Mouse (Mus musculus): ENCODE measurements around the gene Pkdrej. TPM values are rescaled to one million over a fixed set of nuclear protein-coding genes. Genes with fewer than 3 reads are reported as not detected.

Gene Pkdrej
- total RNA-seq, 2 experiments from 2014 or later: 0.82 to 1.2 TPM

- DNase-seq (ENCODE audit: extremely low spot score in 1 of 2, low spot score in 2 of 2): no peak
- intact Hi-C loops (cut with DNase I): no loop called here
- H3K4me3 ChIP-seq: no peak overlapping the region
- no peak for TF ChIP-seq CTCF (IDR thresholded peaks at IDR 0.05)
- no peak overlapping the region for H3K27ac ChIP-seq
Measured at GRCm38 (mm10) chr15:85776771-85777170, 44.8 kb downstream of the Pkdrej start.

GRCm38 (mm10) chr15:85776241-85776640, 45.3 kb downstream of the Pkdrej start:
- DNase-seq (ENCODE audit: extremely low spot score in 1 of 2, low spot score in 2 of 2): no peak
- Histone ChIP-seq H3K27ac (no peak overlapping the region), H3K4me3 (no peak overlapping the region)
- intact Hi-C loops (cut with DNase I): no loop called here
- no peak for TF ChIP-seq CTCF (IDR thresholded peaks at IDR 0.05)

GRCm38 (mm10) chr15:85775001-85775400, 46.5 kb downstream of the Pkdrej start:
- intact Hi-C loops (cut with DNase I): no loop called here
- no peak for TF ChIP-seq CTCF (IDR thresholded peaks at IDR 0.05)
- Histone ChIP-seq H3K4me3 (no peak overlapping the region), H3K27ac (no peak overlapping the region)
- no peak for DNase-seq (ENCODE audit: extremely low spot score in 1 of 2, low spot score in 2 of 2)

- no peak for TF ChIP-seq CTCF (IDR thresholded peaks at IDR 0.05)
- H3K4me3 ChIP-seq: no peak overlapping the region
- intact Hi-C loops (cut with DNase I): no loop called here
- no peak for DNase-seq (ENCODE audit: extremely low spot score in 1 of 2, low spot score in 2 of 2)
- H3K27ac ChIP-seq: no peak overlapping the region
Measured at GRCm38 (mm10) chr15:85774419-85774818, 47.1 kb downstream of the Pkdrej start.

GRCm38 (mm10) chr15:85772146-85772740, 49.3 kb downstream of the Pkdrej start:
- no peak overlapping the region for H3K27ac ChIP-seq
- peak; percentile 3; the same call in 1 of the 2 replicates for TF ChIP-seq CTCF (IDR thresholded peaks at IDR 0.05)
- intact Hi-C loops (cut with DNase I): no loop called here
- DNase-seq (ENCODE audit: extremely low spot score in 1 of 2, low spot score in 2 of 2): no peak
- H3K4me3 ChIP-seq: no peak overlapping the region

GRCm38 (mm10) chr15:85771306-85772121, 50.0 kb downstream of the Pkdrej start:
- Histone ChIP-seq H3K27ac (no peak overlapping the region), H3K4me3 (no peak overlapping the region)
- no peak for TF ChIP-seq CTCF (IDR thresholded peaks at IDR 0.05)
- DNase-seq (ENCODE audit: extremely low spot score in 1 of 2, low spot score in 2 of 2): no peak
- intact Hi-C loops (cut with DNase I): no loop called here

GRCm38 (mm10) chr15:85768991-85769390, 52.5 kb downstream of the Pkdrej start:
- intact Hi-C loops (cut with DNase I): no loop called here
- Histone ChIP-seq H3K27ac (no peak overlapping the region), H3K4me3 (no peak overlapping the region)
- DNase-seq (ENCODE audit: extremely low spot score in 1 of 2, low spot score in 2 of 2): no peak
- TF ChIP-seq CTCF (IDR thresholded peaks at IDR 0.05): no peak

GRCm38 (mm10) chr15:85766677-85767076, 54.9 kb downstream of the Pkdrej start:
- no peak for TF ChIP-seq CTCF (IDR thresholded peaks at IDR 0.05)
- DNase-seq (ENCODE audit: extremely low spot score in 1 of 2, low spot score in 2 of 2): no peak
- intact Hi-C loops (cut with DNase I): no loop called here
- H3K4me3 ChIP-seq: no peak overlapping the region
- H3K27ac ChIP-seq: no peak overlapping the region

GRCm38 (mm10) chr15:85765022-85765421, 56.5 kb downstream of the Pkdrej start:
- no peak for DNase-seq (ENCODE audit: extremely low spot score in 1 of 2, low spot score in 2 of 2)
- Histone ChIP-seq H3K27ac (no peak overlapping the region), H3K4me3 (no peak overlapping the region)
- intact Hi-C loops (cut with DNase I): no loop called here
- TF ChIP-seq CTCF (IDR thresholded peaks at IDR 0.05): no peak

Other genes with a start within 250 kb of the Pkdrej start
- 10 to 100 TPM; 33.8 to 35.5 TPM for gene Wnt7b, start 239.3 kb downstream of the Pkdrej start, total RNA-seq (2021)
- gene Ppara, start 86.8 kb downstream of the Pkdrej start, total RNA-seq (2021): 1 to 10 TPM; 3.6 TPM
- gene Cdpf1, start 10.0 kb downstream of the Pkdrej start, total RNA-seq (2021): 10 to 100 TPM; 21.1 to 21.3 TPM
- 1 to 10 TPM; 5.0 to 5.2 TPM for gene Ttc38, start 10.6 kb upstream of the Pkdrej start, total RNA-seq (2021)
- under 1 TPM; 0.25 to 0.33 TPM for gene Gtse1, start 38.0 kb upstream of the Pkdrej start, total RNA-seq (2021)
- 10 to 100 TPM; 29.9 to 33.8 TPM for gene Trmu, start 57.6 kb upstream of the Pkdrej start, total RNA-seq (2021)
- 1 to 10 TPM; 3.7 to 4.6 TPM for gene Celsr1, start 212.0 kb upstream of the Pkdrej start, total RNA-seq (2021)
- 10 to 100 TPM; 46.2 to 51.7 TPM for gene Gramd4, start 236.0 kb upstream of the Pkdrej start, total RNA-seq (2021)